Mouse (Mus musculus) hindbrain, embryonic 13.5 days (tissue): ENCODE measurements at regions not wholly inside any gene's neighbourhood (a gene's known extent, or its start where the extent isn't known, plus 50 kb on each side); places are given as distances from the start of the nearest gene placed in this dataset.

Source experiments
- ATAC-seq: fragments of 200-750 bp; cut with Nextera tagmentation; 2 replicates; pipeline ENCODE4 v1.8.0; 2017; ENCODE audit warnings: moderate TSS enrichment; ENCODE audit not compliant: low FRiP score
- H3K27ac ChIP-seq: fragments of 300-500 bp; sonication (generic); 2 replicates; pipeline ENCODE4 v1.5.1; 2015; ENCODE audit warnings: inconsistent platforms, mild to moderate bottlenecking, moderate library complexity
- H3K27me3 ChIP-seq: fragments of 300-500 bp; sonication (generic); 2 replicates; pipeline ENCODE4 v1.6.1; 2015; ENCODE audit warnings: mild to moderate bottlenecking, inconsistent platforms
- H3K36me3 ChIP-seq: fragments of 300-500 bp; sonication (generic); 2 replicates; pipeline ENCODE4 v1.6.1; 2015; ENCODE audit warnings: mild to moderate bottlenecking, inconsistent platforms
- H3K4me1 ChIP-seq: fragments of 300-500 bp; sonication (generic); replicated peaks from 2 replicates; pipeline ENCODE4 v1.6.1; 2015; ENCODE audit warnings: inconsistent platforms
- H3K4me2 ChIP-seq: fragments of 300-500 bp; sonication (generic); 2 replicates; pipeline ENCODE4 v1.6.1; 2015; ENCODE audit warnings: inconsistent platforms, mild to moderate bottlenecking, moderate library complexity
- H3K4me3 ChIP-seq: fragments of 300-500 bp; sonication (generic); 2 replicates; pipeline ENCODE4 v1.5.1; 2015; ENCODE audit warnings: mild to moderate bottlenecking, inconsistent platforms
- H3K9ac ChIP-seq: fragments of 300-500 bp; sonication (generic); 2 replicates; pipeline ENCODE4 v1.6.1; 2015; ENCODE audit warnings: mild to moderate bottlenecking, inconsistent platforms
- H3K9me3 ChIP-seq: fragments of 300-500 bp; sonication (generic); 2 replicates; pipeline ENCODE4 v1.6.1; 2016; ENCODE audit warnings: inconsistent platforms
- WGBS: fragments of 180-500 bp; shearing (Covaris S2); methylation state at CpG from one replicate; pipeline ENCODE4 v1.1.7; 2015; 5-methylcytosine and 5-hydroxymethylcytosine counted together

DNA sequence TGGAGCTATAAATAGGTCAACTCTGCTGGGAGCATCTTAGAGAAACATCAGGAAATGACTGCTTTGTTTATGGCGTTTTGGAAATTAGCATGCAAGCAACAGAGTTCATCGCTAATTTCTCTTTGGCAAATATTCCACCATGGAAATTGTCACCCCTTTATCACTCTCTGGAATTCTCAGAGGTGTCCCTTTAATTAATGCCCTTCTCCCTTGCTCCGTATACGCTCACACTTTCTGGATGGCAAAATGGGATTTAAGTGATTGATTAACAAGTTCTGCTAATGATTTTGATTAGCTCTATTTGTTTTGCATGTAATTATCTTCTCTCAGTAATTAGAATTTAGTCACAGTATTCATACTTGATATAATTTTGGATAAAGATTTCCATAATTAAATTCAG lies 100.4 kb downstream of the Otud1 start:
- Histone ChIP-seq H3K4me1 (peaks cover 3% of the 10 kb centered on the region; the same call in 1 of the 2 replicates), H3K36me3 (no peaks in the 10 kb centered on the region), H3K4me3 (no peak overlapping the region), H3K9me3 (no peaks in the 10 kb centered on the region), H3K27ac (no peak overlapping the region), H3K9ac (no peak overlapping the region), H3K27me3 (no peaks in the 10 kb centered on the region), H3K4me2 (no peak overlapping the region)
- WGBS: 62% methylated on average over 4 of the region's 4 CpGs
- ATAC-seq: peak; percentile 65; the same call in 1 of the 2 replicates

GRCm38 (mm10) chr2:19759169-19759568 lies 101.6 kb downstream of the Otud1 start:
- Histone ChIP-seq H3K9ac (no peak overlapping the region), H3K9me3 (no peaks in the 10 kb centered on the region), H3K27ac (no peak overlapping the region), H3K4me2 (no peak overlapping the region), H3K4me1 (peaks cover 3% of the 10 kb centered on the region; the same call in 1 of the 2 replicates), H3K4me3 (no peak overlapping the region), H3K27me3 (no peaks in the 10 kb centered on the region), H3K36me3 (no peaks in the 10 kb centered on the region)
- 63% methylated on average over 2 of the region's 2 CpGs for WGBS
- no peak for ATAC-seq

DNA sequence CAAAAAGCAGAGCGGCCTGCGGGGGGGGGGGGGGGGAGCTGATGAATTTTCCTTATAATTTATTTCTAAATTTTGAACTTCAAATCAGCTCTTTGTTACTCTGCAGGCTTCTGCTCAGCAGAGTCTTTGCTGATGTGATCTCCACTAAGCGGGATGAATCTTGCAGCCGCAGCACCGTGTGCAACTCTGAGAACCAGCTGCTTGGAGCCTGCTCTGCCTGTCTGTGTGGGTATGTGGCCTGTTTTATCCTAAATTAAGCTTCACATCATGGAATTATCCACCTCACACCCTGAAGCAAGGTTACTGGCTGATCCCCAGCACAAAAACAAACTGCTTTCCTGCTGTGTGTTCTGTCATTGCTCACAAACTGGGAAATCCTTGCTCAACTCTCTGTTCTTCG lies 102.0 kb downstream of the Otud1 start:
- Histone ChIP-seq H3K36me3 (no peaks in the 10 kb centered on the region), H3K27me3 (no peaks in the 10 kb centered on the region), H3K9me3 (no peaks in the 10 kb centered on the region), H3K4me2 (no peak overlapping the region), H3K4me1 (peaks cover 3% of the 10 kb centered on the region; the same call in 1 of the 2 replicates), H3K9ac (no peak overlapping the region), H3K27ac (no peak overlapping the region), H3K4me3 (no peak overlapping the region)
- ATAC-seq: no peak
- WGBS: 74% methylated on average over 6 of the region's 6 CpGs

GRCm38 (mm10) chr2:19762996-19763395 lies 105.4 kb downstream of the Otud1 start:
- Histone ChIP-seq H3K4me3 (no peak overlapping the region), H3K36me3 (no peaks in the 10 kb centered on the region), H3K9me3 (no peaks in the 10 kb centered on the region), H3K27ac (no peak overlapping the region), H3K9ac (no peak overlapping the region), H3K4me2 (no peak overlapping the region), H3K4me1 (no peaks in the 10 kb centered on the region), H3K27me3 (no peaks in the 10 kb centered on the region)
- 68% methylated on average over 3 of the region's 3 CpGs for WGBS
- ATAC-seq: no peak

DNA sequence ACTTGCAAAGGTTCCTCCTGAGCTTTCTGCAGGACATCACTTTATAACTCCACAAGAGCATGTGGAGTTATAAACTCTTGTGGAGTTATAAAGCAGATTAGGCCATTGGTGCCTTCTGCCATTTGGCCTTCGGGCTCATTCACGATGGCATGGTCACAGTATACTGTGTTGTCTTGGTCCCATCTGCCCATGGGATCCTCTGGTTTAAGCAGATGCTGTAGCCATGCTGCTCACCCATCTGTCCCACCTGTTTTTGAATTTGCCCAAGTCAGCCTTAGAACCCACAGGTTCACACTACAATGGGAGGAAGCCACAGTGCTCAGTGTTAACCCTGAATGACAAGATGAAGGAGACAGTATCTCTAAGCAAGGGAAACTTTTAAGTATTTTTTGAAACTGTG lies 124.7 kb upstream of the Etl4 start:
- Histone ChIP-seq H3K27ac (no peak overlapping the region), H3K36me3 (no peaks in the 10 kb centered on the region), H3K4me3 (no peak overlapping the region), H3K27me3 (no peaks in the 10 kb centered on the region), H3K4me1 (peaks cover 6% of the 10 kb centered on the region; the same call in 1 of the 2 replicates), H3K4me2 (no peak overlapping the region), H3K9ac (no peak overlapping the region), H3K9me3 (no peaks in the 10 kb centered on the region)
- 90% methylated on average over 2 of the region's 2 CpGs for WGBS
- no peak for ATAC-seq

DNA sequence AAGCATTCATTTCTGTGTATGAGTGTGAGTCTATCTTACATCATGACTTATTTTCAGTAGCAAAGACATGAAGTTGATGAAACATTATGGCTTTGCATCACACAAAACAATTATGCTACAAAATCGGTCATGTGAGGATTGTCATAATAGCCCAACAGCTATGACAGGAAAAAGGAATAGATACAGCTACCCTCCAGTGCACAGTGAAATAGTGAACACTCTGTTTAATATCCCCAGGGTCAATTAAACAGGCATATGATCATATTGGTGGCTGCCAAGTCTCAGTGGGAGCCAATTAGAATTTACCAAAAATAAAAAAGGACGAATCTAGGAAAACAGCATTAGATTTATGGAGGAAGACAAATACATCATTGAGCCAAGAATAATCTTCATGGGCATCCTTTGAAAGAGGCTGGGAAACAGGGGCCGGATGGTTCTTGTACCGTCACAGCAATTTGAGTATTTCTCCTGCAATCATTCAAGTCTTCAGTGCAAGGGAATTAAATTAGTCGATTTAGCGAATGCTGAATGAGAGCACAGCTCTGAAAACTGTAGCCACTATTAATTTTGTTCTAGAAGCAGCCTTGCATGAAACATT lies 123.8 kb upstream of the Etl4 start:
- Histone ChIP-seq H3K27me3 (no peaks in the 10 kb centered on the region), H3K27ac (no peak overlapping the region), H3K4me1 (peaks cover 6% of the 10 kb centered on the region; the same call in 1 of the 2 replicates), H3K9ac (no peak overlapping the region), H3K9me3 (no peaks in the 10 kb centered on the region), H3K4me2 (no peak overlapping the region), H3K4me3 (no peak overlapping the region), H3K36me3 (no peaks in the 10 kb centered on the region)
- ATAC-seq: peak; percentile 90
- 56% methylated on average over 6 of the region's 6 CpGs for whole genome bisulfite sequencing

DNA sequence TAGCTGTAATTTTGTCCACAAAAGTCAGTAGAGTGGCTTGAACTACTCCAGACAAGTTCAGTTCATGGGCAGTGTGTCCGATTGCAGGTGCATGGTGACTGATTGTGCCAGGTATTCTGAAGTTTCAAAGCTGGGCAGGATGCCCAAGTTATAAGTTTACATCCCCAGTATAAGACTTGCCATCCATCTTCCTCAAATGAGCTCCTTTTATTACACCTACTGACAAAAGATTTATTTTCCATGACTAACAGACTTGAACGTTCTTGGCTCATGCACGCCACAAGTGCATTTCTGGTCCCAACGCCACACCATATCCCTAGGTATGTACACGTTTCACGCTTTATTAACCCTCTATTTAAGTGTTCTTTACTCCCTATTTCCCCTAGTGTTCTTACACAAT lies 117.4 kb upstream of the Etl4 start:
- H3K9me3 ChIP-seq: no peaks in the 10 kb centered on the region
- H3K4me2 ChIP-seq: no peak overlapping the region
- no peak overlapping the region for H3K9ac ChIP-seq
- H3K27ac ChIP-seq: no peak overlapping the region
- H3K36me3 ChIP-seq: no peaks in the 10 kb centered on the region
- 75% methylated on average over 6 of the region's 6 CpGs for WGBS
- H3K27me3 ChIP-seq: no peaks in the 10 kb centered on the region
- H3K4me3 ChIP-seq: no peak overlapping the region
- 0 out of 2 replicates have a peak, but pooled peaks cover 3% of the 10 kb centered on the region for H3K4me1 ChIP-seq
- ATAC-seq: no peak

- Histone ChIP-seq H3K27ac (no peak overlapping the region), H3K9me3 (no peaks in the 10 kb centered on the region), H3K9ac (no peak overlapping the region), H3K4me2 (no peak overlapping the region), H3K27me3 (no peaks in the 10 kb centered on the region), H3K4me3 (no peak overlapping the region), H3K36me3 (no peaks in the 10 kb centered on the region), H3K4me1 (0 out of 2 replicates have a peak, but pooled peaks cover 3% of the 10 kb centered on the region)
- WGBS: 40% methylated on average over 2 of the region's 2 CpGs
- peak; percentile 63; the same call in 1 of the 2 replicates for ATAC-seq
Measured at GRCm38 (mm10) chr2:19796790-19797189, 112.8 kb upstream of the Etl4 start.
